Mouse (Mus musculus) forebrain, postnatal 0 days (tissue): ENCODE data around the gene Tmem217. TPM values are rescaled to one million over a fixed set of nuclear protein-coding genes. Genes with fewer than 3 reads are reported as not detected.

Experiments used
- ATAC-seq: fragments of 200-750 bp; cut with Nextera tagmentation; 2 replicates; pipeline ENCODE4 v1.8.0; 2017; ENCODE audit warnings: mild to moderate bottlenecking, moderate library complexity
- DNase-seq: peaks from one replicate; pipeline ENCODE4 v3.0.0-alpha.2; 2015
- H3K27ac ChIP-seq: fragments of 300-500 bp; sonication (generic); 2 replicates; pipeline ENCODE4 v1.5.1; 2014; ENCODE audit warnings: low read depth, mild to moderate bottlenecking, antibody characterized with exemption, low read length, moderate library complexity, mixed read lengths
- H3K27me3 ChIP-seq: fragments of 300-500 bp; sonication (generic); 2 replicates; pipeline ENCODE4 v1.6.1; 2014; ENCODE audit warnings: mild to moderate bottlenecking, low read length, mixed read lengths; ENCODE audit not compliant: insufficient read depth
- H3K36me3 ChIP-seq: fragments of 300-500 bp; sonication (generic); 2 replicates; pipeline ENCODE4 v1.6.1; 2014; ENCODE audit warnings: mild to moderate bottlenecking, moderate library complexity; ENCODE audit not compliant: insufficient read depth
- H3K4me1 ChIP-seq: fragments of 300-500 bp; sonication (generic); 2 replicates; pipeline ENCODE4 v1.6.1; 2014; ENCODE audit warnings: antibody characterized with exemption; ENCODE audit not compliant: insufficient read depth
- H3K4me2 ChIP-seq: fragments of 300-500 bp; sonication (generic); 2 replicates; pipeline ENCODE4 v1.6.1; 2014; ENCODE audit warnings: low read depth, mild to moderate bottlenecking, moderate library complexity
- H3K4me3 ChIP-seq: fragments of 300-500 bp; sonication (generic); 2 replicates; pipeline ENCODE4 v1.5.1; 2014; ENCODE audit warnings: low read depth, low read length, mixed read lengths
- H3K9ac ChIP-seq: fragments of 300-500 bp; sonication (generic); 2 replicates; pipeline ENCODE4 v1.6.1; 2014; ENCODE audit warnings: mild to moderate bottlenecking
- H3K9me3 ChIP-seq: fragments of 300-500 bp; sonication (generic); 2 replicates; pipeline ENCODE4 v1.6.1; 2016; ENCODE audit warnings: low read length
- CTCF ChIP-seq: sonication (generic); IDR thresholded peaks from 2 replicates; pipeline ENCODE4 v1.5.1; 2016; ENCODE audit warnings: antibody characterized with exemption, control low read depth, low read depth
- WGBS: fragments of 180-500 bp; shearing (Covaris S2); extraction: QIAGEN DNeasy Blood & Tissue Kit; methylation state at CpG from one replicate; pipeline ENCODE4 v1.1.7; 2014; 5-methylcytosine and 5-hydroxymethylcytosine counted together
- polyA plus RNA-seq: library from polyadenylated mRNA; unstranded; fragments of >200 nt; fragmentation: Nextera tagmentation; extraction: Ambion mirVana; gene quantifications from 2 replicates; pipeline ENCODE4 v1.2.1, GENCODE M21; 2015
- total RNA-seq: library from RNA; depleted of rRNA; stranded (reverse); fragments of >200 nt; gene quantifications from 2 replicates; pipeline ENCODE4 v1.2.3, GENCODE M21; 2014

Gene Tmem217
- total and polyA plus RNA-seq, 2 experiments from 2014 or later = 0.74 TPM; not detected in 1

DNA sequence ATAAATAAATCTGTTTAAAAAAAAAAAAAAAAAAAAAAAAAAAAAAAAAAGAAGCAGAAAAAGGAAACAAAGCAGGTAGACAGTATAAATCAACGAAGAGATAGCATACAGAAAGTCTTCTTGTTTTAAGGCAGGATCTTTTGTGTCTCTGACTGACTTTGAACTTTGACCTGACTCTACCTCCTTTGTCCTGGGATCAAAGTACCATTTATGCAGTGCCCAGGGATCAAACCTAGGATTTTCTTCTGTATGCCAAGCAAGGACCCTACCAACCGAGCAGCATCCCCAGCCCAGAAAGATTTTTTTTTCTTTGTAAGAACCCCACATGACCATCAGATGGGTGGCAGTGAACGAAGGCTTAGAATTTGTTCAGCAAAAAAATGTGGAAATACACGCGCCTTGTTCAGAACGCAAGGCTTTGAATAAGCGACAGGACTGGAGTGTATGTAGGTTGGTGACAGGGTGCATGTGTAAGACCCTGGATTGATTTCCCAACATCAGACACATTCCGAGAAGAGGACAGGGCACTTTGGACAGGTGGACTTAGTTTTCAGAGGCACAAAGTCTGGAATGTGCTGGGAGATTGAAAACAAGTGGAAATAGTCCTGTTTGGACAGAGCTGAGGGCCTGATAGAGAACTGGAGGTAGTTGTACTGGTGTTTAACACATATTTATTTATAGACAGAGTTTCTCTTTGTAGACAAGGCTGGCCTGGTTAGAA lies 63.8 kb downstream of the Tmem217 start:
- H3K36me3 ChIP-seq = no peaks in the 10 kb centered on the region
- 84% methylated on average over 8 of the region's 8 CpGs for WGBS

DNA sequence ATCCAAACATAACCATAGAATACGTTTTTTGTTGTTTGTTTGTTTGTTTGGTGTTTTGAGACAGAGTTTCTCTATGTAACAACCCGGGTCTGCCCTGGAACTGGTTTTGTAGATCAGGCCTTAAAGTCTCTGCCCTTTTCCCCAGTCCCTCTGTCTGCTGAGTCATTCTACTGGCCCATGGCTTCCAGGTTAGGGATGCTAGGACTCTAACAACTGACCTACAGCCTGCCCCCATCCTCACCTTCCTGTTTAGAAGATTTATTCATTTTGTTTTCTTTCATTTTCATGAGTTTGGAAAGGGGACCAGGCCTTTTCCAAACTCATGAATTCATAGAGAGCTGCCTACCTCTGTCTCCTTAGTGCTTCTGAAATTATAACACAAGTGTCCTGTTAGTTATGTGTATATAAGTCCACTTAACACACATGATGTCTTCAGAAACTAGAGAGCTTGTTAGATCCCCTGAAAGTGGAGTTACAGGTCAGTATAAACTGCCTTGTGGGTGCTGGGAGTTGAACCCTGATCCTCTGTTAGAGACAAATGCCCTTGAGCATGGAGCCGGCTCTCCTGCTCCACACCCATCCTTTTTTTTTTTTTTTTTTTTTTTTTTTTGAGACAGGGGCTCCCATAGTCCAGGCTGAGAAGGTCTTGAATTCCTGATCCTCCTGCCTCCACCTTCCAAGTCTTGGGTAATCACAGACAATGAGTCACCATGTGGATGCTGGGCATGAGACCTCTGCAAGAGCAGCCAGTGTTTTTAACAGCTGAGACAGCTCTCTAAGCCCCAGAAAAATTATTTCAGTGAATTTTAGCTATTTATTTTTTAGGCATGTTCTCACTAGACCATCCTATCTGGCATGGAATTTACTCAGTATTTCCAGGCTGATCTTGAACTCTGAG lies 66.6 kb downstream of the Tmem217 start:
- DNase-seq (no peak), ATAC-seq (no peak)
- 82% methylated on average over 3 of the region's 3 CpGs for WGBS
- Histone ChIP-seq H3K27me3 (no peaks in the 10 kb centered on the region), H3K4me2 (no peak overlapping the region), H3K36me3 (no peaks in the 10 kb centered on the region), H3K27ac (no peak overlapping the region), H3K9me3 (no peaks in the 10 kb centered on the region), H3K4me3 (no peak overlapping the region), H3K4me1 (no peaks in the 10 kb centered on the region), H3K9ac (no peak overlapping the region)
- no peak for TF ChIP-seq CTCF

More for the DNA sequence above, 63.8 kb downstream of the Tmem217 start:
- no peaks in the 10 kb centered on the region for H3K4me1 ChIP-seq
- H3K9ac ChIP-seq = no peak overlapping the region
- no peak overlapping the region for H3K4me3 ChIP-seq
- no peak overlapping the region; the same call in 1 of the 2 replicates for H3K4me2 ChIP-seq
- ATAC-seq (no peak), DNase-seq (no peak)
- H3K9me3 ChIP-seq = no peaks in the 10 kb centered on the region
- H3K27me3 ChIP-seq = no peaks in the 10 kb centered on the region
- no peak overlapping the region for H3K27ac ChIP-seq
- no peak for TF ChIP-seq CTCF

DNA sequence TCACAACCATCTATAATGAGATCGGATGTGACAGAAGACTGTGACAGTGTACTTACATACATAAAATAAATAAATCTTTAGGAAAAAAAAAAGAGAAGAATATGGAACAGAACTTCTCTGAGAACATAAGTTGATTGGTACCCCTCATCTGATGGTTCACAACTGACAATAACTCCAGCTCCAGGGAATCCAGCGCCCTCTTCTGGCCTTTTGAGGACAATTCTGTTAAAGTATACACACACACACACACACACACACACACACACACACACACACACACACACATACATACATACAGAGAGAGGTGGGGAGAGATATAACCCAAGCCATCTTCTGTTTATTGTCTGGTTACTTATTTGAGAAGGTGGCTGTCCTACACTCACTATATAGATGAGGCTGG lies 67.8 kb downstream of the Tmem217 start:
- 71% methylated on average over 2 of the region's 2 CpGs for WGBS
- no peak for TF ChIP-seq CTCF
- no peak overlapping the region for H3K9ac ChIP-seq
- no peak overlapping the region for H3K27ac ChIP-seq
- ATAC-seq (no peak), DNase-seq (no peak)
- no peaks in the 10 kb centered on the region for H3K4me1 ChIP-seq
- no peak overlapping the region for H3K4me2 ChIP-seq
- H3K9me3 ChIP-seq = no peaks in the 10 kb centered on the region
- no peak overlapping the region for H3K4me3 ChIP-seq
- no peaks in the 10 kb centered on the region for H3K27me3 ChIP-seq
- H3K36me3 ChIP-seq = no peaks in the 10 kb centered on the region

DNA sequence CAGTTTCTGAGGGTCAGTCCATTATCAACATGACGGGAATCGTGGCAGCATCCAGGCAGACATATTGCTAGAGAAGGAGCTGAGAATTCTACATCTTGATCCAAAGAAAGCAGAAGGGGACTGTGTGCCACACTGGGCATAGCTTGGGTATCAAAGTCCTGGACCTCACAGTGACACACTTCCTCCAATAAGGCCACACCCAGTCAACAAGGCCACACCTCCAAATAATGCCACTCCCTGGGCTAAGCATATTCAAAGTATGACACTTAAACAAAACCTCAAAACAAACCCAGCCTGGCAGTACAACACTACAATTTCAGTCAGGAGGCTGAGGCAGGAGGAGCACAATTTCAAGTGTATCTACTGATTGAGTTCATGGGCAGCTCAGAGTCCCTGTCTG lies 68.9 kb downstream of the Tmem217 start:
- ATAC-seq (no peak), DNase-seq (no peak)
- TF ChIP-seq CTCF = no peak
- no peaks in the 10 kb centered on the region for H3K27me3 ChIP-seq
- WGBS = 97% methylated on average over 2 of the region's 2 CpGs
- H3K4me1 ChIP-seq = no peaks in the 10 kb centered on the region
- no peak overlapping the region for H3K27ac ChIP-seq
- H3K9ac ChIP-seq = no peak overlapping the region
- H3K4me2 ChIP-seq = no peak overlapping the region
- H3K4me3 ChIP-seq = no peak overlapping the region
- no peaks in the 10 kb centered on the region for H3K9me3 ChIP-seq
- no peaks in the 10 kb centered on the region for H3K36me3 ChIP-seq

DNA sequence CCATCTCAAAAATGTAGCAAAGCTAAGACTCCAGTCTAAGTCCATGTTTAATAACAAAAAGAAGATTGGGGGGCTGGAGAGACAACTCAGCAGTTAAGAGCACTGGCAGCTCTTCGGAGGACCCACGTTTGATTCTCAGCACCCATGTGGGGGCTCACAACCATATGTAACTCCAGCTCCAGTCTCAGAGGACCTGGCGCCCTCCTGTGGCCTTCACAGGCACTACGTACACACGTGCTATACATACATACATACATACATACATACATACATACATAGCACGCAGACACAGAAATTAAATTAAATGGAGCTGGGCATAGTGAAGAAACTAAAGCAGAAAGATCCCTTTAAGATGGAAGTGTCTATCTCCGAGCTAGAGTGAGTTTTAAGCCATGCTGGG lies 69.6 kb downstream of the Tmem217 start:
- DNase-seq (no peak), ATAC-seq (no peak)
- 95% methylated on average over 7 of the region's 7 CpGs for WGBS
- no peak overlapping the region for H3K4me2 ChIP-seq
- no peak overlapping the region for H3K27ac ChIP-seq
- H3K27me3 ChIP-seq = no peaks in the 10 kb centered on the region
- no peak for TF ChIP-seq CTCF
- no peaks in the 10 kb centered on the region for H3K9me3 ChIP-seq
- no peaks in the 10 kb centered on the region for H3K36me3 ChIP-seq
- H3K9ac ChIP-seq = no peak overlapping the region
- no peaks in the 10 kb centered on the region for H3K4me1 ChIP-seq
- no peak overlapping the region for H3K4me3 ChIP-seq

DNA sequence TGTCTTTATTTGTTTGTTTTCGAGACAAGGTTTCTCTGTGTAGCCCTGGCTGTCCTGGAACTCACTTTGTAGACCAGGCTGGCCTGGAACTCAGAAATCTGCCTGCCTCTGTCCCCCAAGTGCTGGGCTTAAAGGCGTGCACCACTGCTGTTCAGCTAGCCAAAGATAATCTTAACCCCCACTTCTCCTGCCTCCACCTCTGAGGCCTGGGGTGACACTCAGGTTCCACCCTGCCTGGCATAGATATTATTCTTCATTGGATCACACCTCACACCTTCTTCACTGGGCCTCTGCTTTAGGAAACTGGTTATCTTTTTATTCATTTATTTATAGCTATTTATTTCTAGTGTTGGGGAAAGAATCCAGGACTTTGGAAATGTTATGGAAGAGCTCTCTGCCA lies 71.9 kb downstream of the Tmem217 start:
- Histone ChIP-seq H3K4me1 (no peaks in the 10 kb centered on the region), H3K36me3 (no peaks in the 10 kb centered on the region), H3K9me3 (no peaks in the 10 kb centered on the region), H3K4me3 (no peak overlapping the region), H3K9ac (no peak overlapping the region), H3K4me2 (no peak overlapping the region), H3K27ac (no peak overlapping the region), H3K27me3 (no peaks in the 10 kb centered on the region)
- DNase-seq (no peak), ATAC-seq (no peak)
- 87% methylated on average over 2 of the region's 2 CpGs for WGBS
- TF ChIP-seq CTCF = no peak

DNA sequence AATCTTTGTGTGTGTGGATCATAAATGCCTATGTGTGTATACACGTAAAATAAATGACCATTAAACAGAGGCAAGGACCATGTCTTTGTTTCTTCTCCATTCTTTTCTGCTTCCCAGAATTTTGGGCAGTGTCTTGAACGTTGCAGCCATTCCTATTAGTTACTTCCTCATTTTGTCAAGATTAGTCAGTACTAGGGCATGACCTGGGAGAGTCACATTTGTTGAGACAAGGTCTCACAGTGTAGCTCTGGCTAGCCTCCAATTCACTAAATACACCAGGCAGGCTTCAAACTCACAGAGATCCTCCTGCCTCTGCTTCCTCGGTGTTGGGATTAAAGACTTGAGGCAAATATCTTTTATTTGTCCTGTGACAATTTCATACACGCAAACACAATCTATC lies 73.9 kb downstream of the Tmem217 start:
- ATAC-seq = no peak
- DNase-seq = no peak
- Histone ChIP-seq H3K27me3 (no peaks in the 10 kb centered on the region), H3K36me3 (no peaks in the 10 kb centered on the region), H3K4me2 (no peak overlapping the region), H3K9ac (no peak overlapping the region), H3K4me3 (no peak overlapping the region), H3K4me1 (no peaks in the 10 kb centered on the region), H3K9me3 (no peaks in the 10 kb centered on the region), H3K27ac (no peak overlapping the region)
- 88% methylated on average over 4 of the region's 4 CpGs for WGBS
- TF ChIP-seq CTCF = no peak
